Mouse (Mus musculus): ENCODE measurements around the gene Sart1. TPM values are rescaled to one million over a fixed set of nuclear protein-coding genes. Genes with fewer than 3 reads are reported as not detected.

Gene Sart1
- total RNA-seq, 1 experiment, result 111 TPM

GRCm38 (mm10) chr19:5390416-5390815 is 1.9 kb upstream of the Sart1 start:
- Histone ChIP-seq H3K27ac (ENCODE audit: insufficient read depth, low read depth, low read length, poor library complexity, severe bottlenecking) (no peak overlapping the region), H3K9ac (ENCODE audit: insufficient read depth, low read depth, low read length, poor library complexity, severe bottlenecking) (peak overlapping the region; percentile 89; the same call in 1 of the 2 replicates), H3K4me3 (ENCODE audit: insufficient read depth in 1 of 2, low read depth in 1 of 2, low read length in 2 of 2, poor library complexity in 1 of 2, severe bottlenecking in 1 of 2) (peak overlapping the region; percentile 73 to 94), H3K36me3 (ENCODE audit: control insufficient read depth, insufficient read depth, low read length, poor library complexity, severe bottlenecking) (peaks cover 4% of the 10 kb centered on the region; the same call in 1 of the 2 replicates), H3K9me3 (ENCODE audit: control insufficient read depth, insufficient read depth, low read depth, low read length) (no peaks in the 10 kb centered on the region), H3K4me1 (ENCODE audit: control insufficient read depth in 2 of 2, insufficient read depth in 2 of 2, low read length in 2 of 2, poor library complexity in 1 of 2) (peaks cover 2 to 14% of the 10 kb centered on the region in 2 experiments; a peak in 1 of 4 replicates)
- TF ChIP-seq HCFC1 (IDR thresholded peaks at IDR 0.05; ENCODE audit: borderline replicate concordance, insufficient read depth, low read length), result no peak
- TF ChIP-seq CHD2 (IDR thresholded peaks at IDR 0.05; ENCODE audit: low read depth, low read length), result no peak
- no peak for TF ChIP-seq ZNF384 (IDR thresholded peaks at IDR 0.05; ENCODE audit: low read depth, low read length)
- no peak for TF ChIP-seq ZC3H11A (IDR thresholded peaks at IDR 0.05; ENCODE audit: borderline replicate concordance, low read depth, low read length)
- no peak for TF ChIP-seq MAFK (IDR thresholded peaks at IDR 0.05; ENCODE audit: insufficient read depth, low read depth, low read length)
- in situ Hi-C loops (cut with MboI; ENCODE audit: low sequenced_read_pairs in 2 of 2, unreplicated experiment in 2 of 2), result no loop called here
- no peak for DNase-seq (ENCODE audit: low read depth, low spot score)

DNA sequence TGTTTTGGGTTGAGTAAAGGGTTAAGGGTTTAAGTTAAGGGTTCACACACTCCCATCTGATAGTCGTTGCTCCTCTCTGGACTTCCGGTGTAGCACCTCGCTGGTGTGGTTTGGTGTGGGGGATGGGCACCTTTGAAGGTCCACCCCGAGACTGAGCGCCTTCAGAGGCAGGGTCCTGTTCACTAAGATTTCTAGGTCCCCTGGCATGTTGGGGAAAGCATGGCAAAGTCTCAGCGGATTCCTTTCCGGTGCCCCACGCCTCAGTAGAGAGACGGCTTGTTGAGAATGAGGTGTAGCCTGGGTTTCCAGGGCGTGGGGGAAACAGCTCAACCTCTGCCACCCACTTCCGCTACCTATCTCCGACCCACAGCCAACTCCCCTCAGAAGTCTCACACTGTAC is 1.1 kb upstream of the Sart1 start:
- Histone ChIP-seq H3K4me1 (ENCODE audit: control insufficient read depth in 2 of 2, insufficient read depth in 2 of 2, low read length in 2 of 2, poor library complexity in 1 of 2) (peaks cover 2 to 14% of the 10 kb centered on the region in 2 experiments; a peak in 1 of 4 replicates), H3K27ac (ENCODE audit: insufficient read depth, low read depth, low read length, poor library complexity, severe bottlenecking) (peak overlapping the region; percentile 28), H3K36me3 (ENCODE audit: control insufficient read depth, insufficient read depth, low read length, poor library complexity, severe bottlenecking) (peaks cover 10% of the 10 kb centered on the region), H3K9me3 (ENCODE audit: control insufficient read depth, insufficient read depth, low read depth, low read length) (no peaks in the 10 kb centered on the region), H3K9ac (ENCODE audit: insufficient read depth, low read depth, low read length, poor library complexity, severe bottlenecking) (peak overlapping the region; percentile 89), H3K4me3 (ENCODE audit: insufficient read depth in 1 of 2, low read depth in 1 of 2, low read length in 2 of 2, poor library complexity in 1 of 2, severe bottlenecking in 1 of 2) (peak overlapping the region; percentile 73 to 94)
- DNase-seq (ENCODE audit: low read depth, low spot score), result no peak
- TF ChIP-seq MAFK (IDR thresholded peaks at IDR 0.05; ENCODE audit: insufficient read depth, low read depth, low read length) (no peak), CHD2 (IDR thresholded peaks at IDR 0.05; ENCODE audit: low read depth, low read length) (no peak), ZNF384 (IDR thresholded peaks at IDR 0.05; ENCODE audit: low read depth, low read length) (no peak), HCFC1 (IDR thresholded peaks at IDR 0.05; ENCODE audit: borderline replicate concordance, insufficient read depth, low read length) (no peak), ZC3H11A (IDR thresholded peaks at IDR 0.05; ENCODE audit: borderline replicate concordance, low read depth, low read length) (no peak)
- in situ Hi-C loops (cut with MboI; ENCODE audit: low sequenced_read_pairs in 2 of 2, unreplicated experiment in 2 of 2), result no loop called here

- H3K9ac ChIP-seq (ENCODE audit: insufficient read depth, low read depth, low read length, poor library complexity, severe bottlenecking), result peak overlapping the region; percentile 94
- H3K27ac ChIP-seq (ENCODE audit: insufficient read depth, low read depth, low read length, poor library complexity, severe bottlenecking), result peak overlapping the region; percentile 70
- no peaks in the 10 kb centered on the region for H3K9me3 ChIP-seq (ENCODE audit: control insufficient read depth, insufficient read depth, low read depth, low read length)
- TF ChIP-seq ZNF384 (IDR thresholded peaks at IDR 0.05; ENCODE audit: low read depth, low read length) (no peak), HCFC1 (IDR thresholded peaks at IDR 0.05; ENCODE audit: borderline replicate concordance, insufficient read depth, low read length) (no peak), CHD2 (IDR thresholded peaks at IDR 0.05; ENCODE audit: low read depth, low read length) (no peak), ZC3H11A (IDR thresholded peaks at IDR 0.05; ENCODE audit: borderline replicate concordance, low read depth, low read length) (no peak)
- DNase-seq (ENCODE audit: low read depth, low spot score), result no peak
- peak overlapping the region; percentile 94 to 96 for H3K4me3 ChIP-seq (ENCODE audit: insufficient read depth in 1 of 2, low read depth in 1 of 2, low read length in 2 of 2, poor library complexity in 1 of 2, severe bottlenecking in 1 of 2)
- in situ Hi-C loops (cut with MboI; ENCODE audit: low sequenced_read_pairs in 2 of 2, unreplicated experiment in 2 of 2), result no loop called here
- H3K4me1 ChIP-seq (ENCODE audit: control insufficient read depth in 2 of 2, insufficient read depth in 2 of 2, low read length in 2 of 2, poor library complexity in 1 of 2), result peaks cover 2 to 15% of the 10 kb centered on the region in 2 experiments; a peak in 1 of 4 replicates
- peaks cover 26% of the 10 kb centered on the region for H3K36me3 ChIP-seq (ENCODE audit: control insufficient read depth, insufficient read depth, low read length, poor library complexity, severe bottlenecking)
These were observed 477 bp downstream of the Sart1 start for GRCm38 (mm10) chr19:5388011-5388441.

DNA sequence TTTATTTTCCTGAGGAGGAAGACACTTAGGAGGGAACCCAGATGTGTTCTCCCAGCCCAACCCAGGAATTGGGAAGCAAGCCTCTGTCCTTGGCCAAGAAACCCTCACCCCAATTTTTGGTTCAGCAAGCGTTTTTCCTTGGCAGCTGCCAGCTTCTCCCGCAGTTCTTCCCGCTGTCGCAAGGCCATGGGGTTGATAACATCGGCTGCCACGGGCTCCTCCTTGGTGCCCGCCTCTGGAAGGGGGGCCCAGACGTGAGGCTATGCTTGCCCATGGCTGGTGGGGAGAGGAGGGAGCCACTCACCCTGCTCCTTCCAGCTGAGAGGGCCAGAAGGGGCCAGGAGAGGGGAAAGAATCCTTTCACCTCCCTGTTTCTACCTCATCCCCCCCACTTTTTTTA is 3.8 kb downstream of the Sart1 start:
- TF ChIP-seq HCFC1 (IDR thresholded peaks at IDR 0.05; ENCODE audit: borderline replicate concordance, insufficient read depth, low read length) (no peak), CHD2 (IDR thresholded peaks at IDR 0.05; ENCODE audit: low read depth, low read length) (no peak), ZNF384 (IDR thresholded peaks at IDR 0.05; ENCODE audit: low read depth, low read length) (no peak), ZC3H11A (IDR thresholded peaks at IDR 0.05; ENCODE audit: borderline replicate concordance, low read depth, low read length) (no peak), MAFK (IDR thresholded peaks at IDR 0.05; ENCODE audit: insufficient read depth, low read depth, low read length) (no peak)
- H3K4me1 ChIP-seq (ENCODE audit: control insufficient read depth in 2 of 2, insufficient read depth in 2 of 2, low read length in 2 of 2, poor library complexity in 1 of 2), result peaks cover 2 to 4% of the 10 kb centered on the region in 2 experiments; a peak in 1 of 4 replicates
- no peaks in the 10 kb centered on the region for H3K9me3 ChIP-seq (ENCODE audit: control insufficient read depth, insufficient read depth, low read depth, low read length)
- no peak for DNase-seq (ENCODE audit: low read depth, low spot score)
- H3K27ac ChIP-seq (ENCODE audit: insufficient read depth, low read depth, low read length, poor library complexity, severe bottlenecking), result no peak overlapping the region
- peaks cover 58% of the 10 kb centered on the region for H3K36me3 ChIP-seq (ENCODE audit: control insufficient read depth, insufficient read depth, low read length, poor library complexity, severe bottlenecking)
- no peak overlapping the region for H3K4me3 ChIP-seq (ENCODE audit: insufficient read depth in 1 of 2, low read depth in 1 of 2, low read length in 2 of 2, poor library complexity in 1 of 2, severe bottlenecking in 1 of 2)
- H3K9ac ChIP-seq (ENCODE audit: insufficient read depth, low read depth, low read length, poor library complexity, severe bottlenecking), result no peak overlapping the region
- in situ Hi-C loops (cut with MboI; ENCODE audit: low sequenced_read_pairs in 2 of 2, unreplicated experiment in 2 of 2), result no loop called here

All from ES-E14 (cell line).